Mouse (Mus musculus) ES-Bruce4 (cell line): Measurements from ENCODE around the gene Tpi1.

ENCODE experiments used
- CTCF ChIP-seq: IDR thresholded peaks from one replicate; pipeline ENCODE4 v1.8.1; 2011; ENCODE audit warnings: low read depth, low read length
- EP300 ChIP-seq: IDR thresholded peaks from 2 replicates; pipeline ENCODE4 v1.6.1; 2011; ENCODE audit warnings: low read depth, low read length; ENCODE audit not compliant: insufficient read depth
- POLR2A ChIP-seq: IDR thresholded peaks from one replicate; pipeline ENCODE4 v1.8.1; 2011; ENCODE audit warnings: low read length; ENCODE audit not compliant: insufficient read depth

DNA sequence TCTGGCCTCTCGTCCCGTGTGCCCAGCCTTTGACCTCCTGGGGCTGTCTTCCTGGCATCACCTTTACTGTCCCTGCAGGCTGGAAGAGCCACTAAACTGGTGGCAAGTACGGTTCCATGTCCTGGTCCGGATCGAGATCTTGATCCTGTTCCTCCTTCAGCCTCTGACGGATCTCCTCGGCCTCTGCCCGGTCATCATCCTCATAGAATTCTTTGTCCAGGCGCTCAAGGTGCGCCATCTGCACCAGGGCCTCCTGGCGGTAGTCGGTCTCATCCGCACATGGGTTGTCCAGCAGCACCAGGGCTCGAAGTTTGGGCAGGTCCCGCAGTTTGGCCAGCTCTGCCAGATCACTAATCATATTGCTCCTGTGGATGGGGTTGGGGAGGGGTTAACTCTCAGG lies 43.6 kb downstream of the Tpi1 start:
- TF ChIP-seq CTCF: no peak
- no peak for TF ChIP-seq POLR2A
- TF ChIP-seq EP300: no peak
